Mouse (Mus musculus) heart, postnatal 0 days (tissue): ENCODE results near the gene Trmt1. TPM values are rescaled to one million over a fixed set of nuclear protein-coding genes. Genes with fewer than 3 reads are reported as not detected.
A peak's percentile ranks its signal among the peaks of the same experiment; 100 is the strongest.

Experiments used
- ATAC-seq: fragments of 200-750 bp; cut with Nextera tagmentation; 2 replicates; pipeline ENCODE4 v1.8.0; 2017; ENCODE audit warnings: low read depth, moderate number of reproducible peaks, moderate library complexity; ENCODE audit not compliant: insufficient read depth
- DNase-seq: peaks from one replicate; pipeline ENCODE4 v3.0.0-alpha.2; 2016; ENCODE audit warnings: low spot score
- H3K27ac ChIP-seq: fragments of 300-500 bp; sonication (generic); 2 replicates; pipeline ENCODE4 v1.5.1; 2014; ENCODE audit warnings: low read depth, mild to moderate bottlenecking
- H3K27me3 ChIP-seq: fragments of 300-500 bp; sonication (generic); 2 replicates; pipeline ENCODE4 v1.6.1; 2014; ENCODE audit warnings: low read length, mixed read lengths; ENCODE audit not compliant: control insufficient read depth, insufficient read depth
- H3K36me3 ChIP-seq: fragments of 300-500 bp; sonication (generic); replicated peaks from 2 replicates; pipeline ENCODE4 v1.6.1; 2014; ENCODE audit warnings: low read length, mixed read lengths; ENCODE audit not compliant: control insufficient read depth, insufficient read depth
- H3K4me1 ChIP-seq: fragments of 300-500 bp; sonication (generic); 2 replicates; pipeline ENCODE4 v1.6.1; 2014; ENCODE audit warnings: antibody characterized with exemption; ENCODE audit not compliant: control insufficient read depth, insufficient read depth
- H3K4me2 ChIP-seq: fragments of 300-500 bp; sonication (generic); 2 replicates; pipeline ENCODE4 v1.6.1; 2014; ENCODE audit warnings: low read depth, mild to moderate bottlenecking, low read length, moderate library complexity
- H3K4me3 ChIP-seq: fragments of 300-500 bp; sonication (generic); 2 replicates; pipeline ENCODE4 v1.5.1; 2014; ENCODE audit warnings: low read depth, low read length
- H3K9ac ChIP-seq: fragments of 300-500 bp; sonication (generic); replicated peaks from 2 replicates; pipeline ENCODE4 v1.6.1; 2014; ENCODE audit warnings: low read depth, low read length, mixed read lengths
- H3K9me3 ChIP-seq: fragments of 300-500 bp; sonication (generic); replicated peaks from 2 replicates; pipeline ENCODE4 v1.6.1; 2016; ENCODE audit warnings: low read length; ENCODE audit not compliant: control insufficient read depth
- CTCF ChIP-seq: IDR thresholded peaks from 2 replicates; pipeline ENCODE4 v1.5.1; 2016; ENCODE audit warnings: antibody characterized with exemption, control low read depth, low read depth
- EP300 ChIP-seq: IDR thresholded peaks from 2 replicates; pipeline ENCODE4 v1.6.1; 2016; ENCODE audit warnings: antibody characterized with exemption, low read depth
- WGBS: fragments of 180-500 bp; shearing (Covaris S2); extraction: QIAGEN DNeasy Blood & Tissue Kit; methylation state at CpG from one replicate; pipeline ENCODE4 v1.1.7; 2014; 5-methylcytosine and 5-hydroxymethylcytosine counted together
- polyA plus RNA-seq: library from polyadenylated mRNA; unstranded; fragments of >200 nt; fragmentation: Nextera tagmentation; extraction: Ambion mirVana; gene quantifications from 2 replicates; pipeline ENCODE4 v1.2.1, GENCODE M21; 2015
- total RNA-seq: library from RNA; depleted of rRNA; stranded (reverse); fragments of >200 nt; gene quantifications from 2 replicates; pipeline ENCODE4 v1.2.3, GENCODE M21; 2014; ENCODE audit warnings: low replicate concordance

Gene Trmt1
- total and polyA plus RNA-seq, 2 experiments from 2014 or later, result 29.5 to 98.3 TPM

GRCm38 (mm10) chr8:84656191-84656525, 29.9 kb upstream of the Trmt1 start:
- H3K9me3 ChIP-seq, result no peaks in the 10 kb centered on the region
- DNase-seq (no peak), ATAC-seq (no peak)
- H3K27me3 ChIP-seq, result no peaks in the 10 kb centered on the region
- 11% methylated on average over 10 of the region's 10 CpGs for WGBS
- peak overlapping the region; percentile 49 for H3K9ac ChIP-seq
- H3K36me3 ChIP-seq, result no peaks in the 10 kb centered on the region
- H3K4me3 ChIP-seq, result peak overlapping the region; percentile 40
- peak overlapping the region; percentile 87 for H3K27ac ChIP-seq
- H3K4me1 ChIP-seq, result peaks cover 13% of the 10 kb centered on the region; the same call in 1 of the 2 replicates
- no peak for TF ChIP-seq CTCF
- TF ChIP-seq EP300, result no peak
- H3K4me2 ChIP-seq, result peak overlapping the region; percentile 59

DNA sequence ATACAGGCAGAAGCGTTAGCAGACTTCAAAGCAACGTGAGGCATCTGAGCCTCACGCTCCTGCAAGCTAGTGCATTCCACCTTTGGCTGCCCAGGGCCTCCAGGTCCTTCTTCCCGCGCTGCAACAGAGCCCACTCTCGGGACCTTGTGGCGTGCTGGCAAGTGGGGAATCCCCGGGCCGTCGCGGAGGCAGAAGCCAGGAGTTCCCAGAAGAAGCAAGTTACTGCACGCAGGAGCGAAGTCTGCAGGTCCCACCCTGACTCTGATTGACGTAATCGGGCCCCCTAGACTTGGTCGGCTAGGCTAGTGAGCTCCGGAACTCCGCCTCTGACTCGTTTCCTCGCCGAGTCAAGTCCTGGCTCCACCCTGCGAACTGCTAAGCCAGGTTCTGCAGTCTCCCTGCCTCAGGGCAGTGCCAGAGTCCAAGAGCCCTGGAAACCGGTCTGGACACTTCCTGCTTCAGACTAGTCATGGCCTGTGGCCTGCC, 29.4 kb upstream of the Trmt1 start:
- H3K4me2 ChIP-seq, result peak overlapping the region; percentile 59
- peak; percentile 82 for DNase-seq
- peak; percentile 76 for TF ChIP-seq EP300
- no peak for TF ChIP-seq CTCF
- WGBS, result under 1% methylated on average over 23 of the region's 23 CpGs
- H3K9ac ChIP-seq, result peak overlapping the region; percentile 49
- peak overlapping the region; percentile 40 for H3K4me3 ChIP-seq
- peaks cover 13% of the 10 kb centered on the region; the same call in 1 of the 2 replicates for H3K4me1 ChIP-seq
- peak; percentile 64 for ATAC-seq
- H3K27ac ChIP-seq, result peak overlapping the region; percentile 87
- H3K27me3 ChIP-seq, result no peaks in the 10 kb centered on the region
- no peaks in the 10 kb centered on the region for H3K9me3 ChIP-seq
- no peaks in the 10 kb centered on the region for H3K36me3 ChIP-seq

GRCm38 (mm10) chr8:84657203-84657602, 28.9 kb upstream of the Trmt1 start:
- Histone ChIP-seq H3K9me3 (no peaks in the 10 kb centered on the region), H3K27me3 (no peaks in the 10 kb centered on the region), H3K36me3 (no peaks in the 10 kb centered on the region), H3K4me2 (peak overlapping the region; percentile 59), H3K4me1 (peaks cover 13% of the 10 kb centered on the region; the same call in 1 of the 2 replicates), H3K4me3 (peak overlapping the region; percentile 40; the same call in 1 of the 2 replicates), H3K27ac (peak overlapping the region; percentile 87), H3K9ac (no peak overlapping the region)
- ATAC-seq, result no peak
- TF ChIP-seq EP300, result no peak
- no peak for TF ChIP-seq CTCF
- no peak for DNase-seq

- Histone ChIP-seq H3K36me3 (no peaks in the 10 kb centered on the region), H3K9me3 (no peaks in the 10 kb centered on the region), H3K27ac (peak overlapping the region; percentile 87), H3K4me3 (no peak overlapping the region), H3K4me2 (no peak overlapping the region), H3K9ac (no peak overlapping the region), H3K27me3 (no peaks in the 10 kb centered on the region), H3K4me1 (peaks cover 13% of the 10 kb centered on the region; the same call in 1 of the 2 replicates)
- no peak for DNase-seq
- TF ChIP-seq EP300, result no peak
- ATAC-seq, result no peak
- 76% methylated on average over 4 of the region's 4 CpGs for WGBS
Observed at GRCm38 (mm10) chr8:84657680-84658079, 28.4 kb upstream of the Trmt1 start.

- Histone ChIP-seq H3K4me2 (no peak overlapping the region), H3K9me3 (no peaks in the 10 kb centered on the region), H3K4me3 (no peak overlapping the region), H3K27me3 (no peaks in the 10 kb centered on the region), H3K4me1 (peaks cover 17% of the 10 kb centered on the region; the same call in 1 of the 2 replicates), H3K36me3 (no peaks in the 10 kb centered on the region), H3K9ac (no peak overlapping the region), H3K27ac (peak overlapping the region; percentile 93)
- TF ChIP-seq CTCF (no peak), EP300 (no peak)
- 53% methylated on average over 1 of the region's 1 CpGs for WGBS
- DNase-seq (no peak), ATAC-seq (no peak)
Observed at GRCm38 (mm10) chr8:84658951-84659350, 27.2 kb upstream of the Trmt1 start.
